Mouse (Mus musculus): Measurements from ENCODE around the gene Kif26b. TPM values are rescaled to one million over a fixed set of nuclear protein-coding genes. Genes with fewer than 3 reads are reported as not detected.
A peak's percentile ranks its signal among the peaks of the same experiment; 100 is the strongest.

Kif26b gene
- total and polyA plus RNA-seq, 2 experiments from 2014 or later: 6.4 to 75.8 TPM

GRCm38 (mm10) chr1:178835805-178836204, 306.9 kb downstream of the Kif26b start:
- Histone ChIP-seq H3K4me2 (ENCODE audit: low read depth, low read length, poor library complexity, severe bottlenecking) (no peak overlapping the region), H3K9ac (replicated peaks; ENCODE audit: low read length, poor library complexity, severe bottlenecking) (no peak overlapping the region), H3K36me3 (ENCODE audit: insufficient read depth, low read length) (no peaks in the 10 kb centered on the region), H3K4me1 (ENCODE audit: insufficient read depth, low read length) (no peaks in the 10 kb centered on the region; the same call in 1 of the 2 replicates), H3K9me3 (ENCODE audit: low read length) (no peaks in the 10 kb centered on the region), H3K27ac (ENCODE audit: low read depth, low read length) (no peak overlapping the region), H3K27me3 (ENCODE audit: insufficient read depth, low read length) (no peaks in the 10 kb centered on the region), H3K4me3 (ENCODE audit: low read depth, low read length) (no peak overlapping the region)
- WGBS: 81% methylated on average over 9 of the region's 9 CpGs
- ATAC-seq (ENCODE audit: low FRiP score): no peak
- TF ChIP-seq CTCF (IDR thresholded peaks at IDR 0.05): no peak
- no peak for DNase-seq (ENCODE audit: low spot score)

- WGBS: 74% methylated on average over 1 of the region's 1 CpGs
- Histone ChIP-seq H3K4me1 (ENCODE audit: insufficient read depth, low read length) (no peaks in the 10 kb centered on the region; the same call in 1 of the 2 replicates), H3K27me3 (ENCODE audit: insufficient read depth, low read length) (no peaks in the 10 kb centered on the region), H3K36me3 (ENCODE audit: insufficient read depth, low read length) (no peaks in the 10 kb centered on the region), H3K9me3 (ENCODE audit: low read length) (no peaks in the 10 kb centered on the region), H3K4me3 (ENCODE audit: low read depth, low read length) (no peak overlapping the region), H3K4me2 (ENCODE audit: low read depth, low read length, poor library complexity, severe bottlenecking) (no peak overlapping the region), H3K27ac (ENCODE audit: low read depth, low read length) (no peak overlapping the region), H3K9ac (replicated peaks; ENCODE audit: low read length, poor library complexity, severe bottlenecking) (no peak overlapping the region)
- no peak for TF ChIP-seq CTCF (IDR thresholded peaks at IDR 0.05)
- DNase-seq (ENCODE audit: low spot score): no peak
- no peak for ATAC-seq (ENCODE audit: low FRiP score)
Measured at GRCm38 (mm10) chr1:178836998-178837397, 308.1 kb downstream of the Kif26b start.

GRCm38 (mm10) chr1:178838696-178839320, 309.9 kb downstream of the Kif26b start:
- no peaks in the 10 kb centered on the region for H3K27me3 ChIP-seq (ENCODE audit: insufficient read depth, low read length)
- WGBS: 55% methylated on average over 10 of the region's 10 CpGs
- no peak overlapping the region for H3K4me3 ChIP-seq (ENCODE audit: low read depth, low read length)
- H3K4me1 ChIP-seq (ENCODE audit: insufficient read depth, low read length): no peaks in the 10 kb centered on the region; the same call in 1 of the 2 replicates
- no peaks in the 10 kb centered on the region for H3K9me3 ChIP-seq (ENCODE audit: low read length)
- H3K27ac ChIP-seq (ENCODE audit: low read depth, low read length): no peak overlapping the region
- 0 out of 2 replicates have a peak, but pooled peaks have one; percentile 31 for ATAC-seq (ENCODE audit: low FRiP score)
- TF ChIP-seq CTCF (IDR thresholded peaks at IDR 0.05): no peak
- H3K9ac ChIP-seq (replicated peaks; ENCODE audit: low read length, poor library complexity, severe bottlenecking): no peak overlapping the region
- H3K36me3 ChIP-seq (ENCODE audit: insufficient read depth, low read length): no peaks in the 10 kb centered on the region
- DNase-seq (ENCODE audit: low spot score): peak; percentile 32
- no peak overlapping the region for H3K4me2 ChIP-seq (ENCODE audit: low read depth, low read length, poor library complexity, severe bottlenecking)

- no peaks in the 10 kb centered on the region for H3K27me3 ChIP-seq (ENCODE audit: insufficient read depth, low read length)
- no peak for DNase-seq (ENCODE audit: low spot score)
- no peak for ATAC-seq (ENCODE audit: low FRiP score)
- H3K9ac ChIP-seq (replicated peaks; ENCODE audit: low read length, poor library complexity, severe bottlenecking): no peak overlapping the region
- H3K27ac ChIP-seq (ENCODE audit: low read depth, low read length): no peak overlapping the region
- H3K36me3 ChIP-seq (ENCODE audit: insufficient read depth, low read length): no peaks in the 10 kb centered on the region
- no peak for TF ChIP-seq CTCF (IDR thresholded peaks at IDR 0.05)
- H3K4me2 ChIP-seq (ENCODE audit: low read depth, low read length, poor library complexity, severe bottlenecking): no peak overlapping the region
- H3K9me3 ChIP-seq (ENCODE audit: low read length): no peaks in the 10 kb centered on the region
- no peak overlapping the region for H3K4me3 ChIP-seq (ENCODE audit: low read depth, low read length)
- no peaks in the 10 kb centered on the region; the same call in 1 of the 2 replicates for H3K4me1 ChIP-seq (ENCODE audit: insufficient read depth, low read length)
- WGBS: 82% methylated on average over 7 of the region's 7 CpGs
Measured at GRCm38 (mm10) chr1:178840311-178840710, 311.4 kb downstream of the Kif26b start.

GRCm38 (mm10) chr1:178844839-178845238, 315.9 kb downstream of the Kif26b start:
- H3K27ac ChIP-seq (ENCODE audit: low read depth, low read length): no peak overlapping the region
- H3K9me3 ChIP-seq (ENCODE audit: low read length): no peaks in the 10 kb centered on the region
- no peak for TF ChIP-seq CTCF (IDR thresholded peaks at IDR 0.05)
- WGBS: 83% methylated on average over 6 of the region's 6 CpGs
- H3K9ac ChIP-seq (replicated peaks; ENCODE audit: low read length, poor library complexity, severe bottlenecking): no peak overlapping the region
- 0 out of 2 replicates have a peak, but pooled peaks cover 3% of the 10 kb centered on the region for H3K4me1 ChIP-seq (ENCODE audit: insufficient read depth, low read length)
- no peak for DNase-seq (ENCODE audit: low spot score)
- no peak overlapping the region for H3K4me3 ChIP-seq (ENCODE audit: low read depth, low read length)
- H3K36me3 ChIP-seq (ENCODE audit: insufficient read depth, low read length): no peaks in the 10 kb centered on the region
- no peak for ATAC-seq (ENCODE audit: low FRiP score)
- no peaks in the 10 kb centered on the region for H3K27me3 ChIP-seq (ENCODE audit: insufficient read depth, low read length)
- H3K4me2 ChIP-seq (ENCODE audit: low read depth, low read length, poor library complexity, severe bottlenecking): no peak overlapping the region

- Histone ChIP-seq H3K9ac (replicated peaks; ENCODE audit: low read length, poor library complexity, severe bottlenecking) (no peak overlapping the region), H3K36me3 (ENCODE audit: insufficient read depth, low read length) (no peaks in the 10 kb centered on the region), H3K27ac (ENCODE audit: low read depth, low read length) (no peak overlapping the region), H3K9me3 (ENCODE audit: low read length) (no peaks in the 10 kb centered on the region), H3K4me3 (ENCODE audit: low read depth, low read length) (no peak overlapping the region), H3K27me3 (ENCODE audit: insufficient read depth, low read length) (no peaks in the 10 kb centered on the region), H3K4me2 (ENCODE audit: low read depth, low read length, poor library complexity, severe bottlenecking) (no peak overlapping the region), H3K4me1 (ENCODE audit: insufficient read depth, low read length) (0 out of 2 replicates have a peak, but pooled peaks cover 3% of the 10 kb centered on the region)
- WGBS: 63% methylated on average over 5 of the region's 5 CpGs
- no peak for ATAC-seq (ENCODE audit: low FRiP score)
- TF ChIP-seq CTCF (IDR thresholded peaks at IDR 0.05): no peak
- no peak for DNase-seq (ENCODE audit: low spot score)
Measured at GRCm38 (mm10) chr1:178847569-178847968, 318.6 kb downstream of the Kif26b start.
